Mouse (Mus musculus) bone marrow macrophage, adult 2 months (primary cell): ENCODE measurements around the gene Snhg11.

Experiments used
- CTCF ChIP-seq: IDR thresholded peaks from 2 replicates; pipeline ENCODE4 v1.5.1; 2012; ENCODE audit warnings: low read depth, mild to moderate bottlenecking, low read length, moderate library complexity
- POLR2A ChIP-seq: IDR thresholded peaks from 2 replicates; pipeline ENCODE4 v1.6.1; 2012; ENCODE audit warnings: mild to moderate bottlenecking, low read depth, low read length, borderline replicate concordance

GRCm38 (mm10) chr2:158375443-158376122 is at the start of gene Snhg11:
- TF ChIP-seq CTCF: no peak
- TF ChIP-seq POLR2A: no peak
